Mouse (Mus musculus) liver, postnatal 0 days (tissue): ENCODE data around the gene Olfr819. TPM values are rescaled to one million over a fixed set of nuclear protein-coding genes. Genes with fewer than 3 reads are reported as not detected.

Source experiments
- ATAC-seq: fragments of 200-750 bp; cut with Nextera tagmentation; 2 replicates; pipeline ENCODE4 v1.8.0; 2017; ENCODE audit warnings: mild to moderate bottlenecking, moderate library complexity
- DNase-seq: peaks from one replicate; pipeline ENCODE4 v3.0.0-alpha.2; 2016
- H3K27ac ChIP-seq: fragments of 300-500 bp; sonication (generic); 2 replicates; pipeline ENCODE4 v1.5.1; 2014; ENCODE audit warnings: antibody characterized with exemption, moderate library complexity, mild to moderate bottlenecking, low read depth
- H3K27me3 ChIP-seq: fragments of 300-500 bp; sonication (generic); 2 replicates; pipeline ENCODE4 v1.6.1; 2014; ENCODE audit warnings: low read length, control low read depth, mixed read lengths; ENCODE audit not compliant: insufficient read depth
- H3K36me3 ChIP-seq: fragments of 300-500 bp; sonication (generic); replicated peaks from 2 replicates; pipeline ENCODE4 v1.6.1; 2014; ENCODE audit warnings: mild to moderate bottlenecking, control low read depth, low read length, moderate library complexity, mixed read lengths; ENCODE audit not compliant: insufficient read depth
- H3K4me1 ChIP-seq: fragments of 300-500 bp; sonication (generic); 2 replicates; pipeline ENCODE4 v1.6.1; 2014; ENCODE audit warnings: antibody characterized with exemption, mild to moderate bottlenecking, control low read depth; ENCODE audit not compliant: insufficient read depth
- H3K4me2 ChIP-seq: fragments of 300-500 bp; sonication (generic); 2 replicates; pipeline ENCODE4 v1.6.1; 2014; ENCODE audit warnings: low read depth, mild to moderate bottlenecking, low read length, moderate library complexity, mixed read lengths
- H3K4me3 ChIP-seq: fragments of 300-500 bp; sonication (generic); 2 replicates; pipeline ENCODE4 v1.5.1; 2014; ENCODE audit warnings: low read depth, low read length
- H3K9ac ChIP-seq: fragments of 300-500 bp; sonication (generic); replicated peaks from 2 replicates; pipeline ENCODE4 v1.6.1; 2014; ENCODE audit warnings: mild to moderate bottlenecking, moderate library complexity
- H3K9me3 ChIP-seq: fragments of 300-500 bp; sonication (generic); 2 replicates; pipeline ENCODE4 v1.6.1; 2016; ENCODE audit warnings: mild to moderate bottlenecking, control low read depth, low read length, mixed read lengths
- CTCF ChIP-seq: sonication (generic); IDR thresholded peaks from 2 replicates; pipeline ENCODE4 v1.5.1; 2016; ENCODE audit warnings: antibody characterized with exemption, low read depth
- EP300 ChIP-seq: IDR thresholded peaks from 2 replicates; pipeline ENCODE4 v1.6.1; 2016; ENCODE audit warnings: antibody characterized with exemption, low read depth, mild to moderate bottlenecking
- WGBS: fragments of 180-500 bp; shearing (Covaris S2); extraction: QIAGEN DNeasy Blood & Tissue Kit; methylation state at CpG from one replicate; pipeline ENCODE4 v1.1.7; 2014; ENCODE audit not compliant: insufficient replicate concordance; 5-methylcytosine and 5-hydroxymethylcytosine counted together
- polyA plus RNA-seq: library from polyadenylated mRNA; unstranded; fragments of >200 nt; fragmentation: Nextera tagmentation; extraction: Ambion mirVana; gene quantifications from 2 replicates; pipeline ENCODE4 v1.2.1, GENCODE M21; 2015

Gene Olfr819
- polyA plus RNA-seq, 1 experiment from 2014 or later: not detected

DNA sequence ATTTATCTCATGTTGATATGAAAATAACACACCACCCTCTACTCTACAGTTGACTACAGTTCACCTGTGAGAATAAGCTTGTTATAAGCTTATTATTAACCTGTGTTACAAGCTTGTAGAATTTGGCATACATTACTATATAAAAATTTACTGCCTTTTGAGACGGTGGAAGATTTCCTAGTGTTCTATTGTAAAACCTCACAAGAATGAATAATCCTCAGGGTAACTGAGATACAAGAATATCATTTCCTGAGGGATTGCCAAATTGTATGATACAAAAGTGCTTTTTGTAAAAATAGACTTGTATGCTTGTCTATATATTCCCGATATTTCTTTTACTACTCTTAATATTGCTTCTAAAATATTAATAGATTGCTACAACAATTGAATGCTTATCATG, 18.1 kb downstream of the Olfr819 start, which contains the start of gene Olfr818:
TSS of gene Olfr818 (minus strand) at position 101 of the 400 bp plus-strand sequence.
- Histone ChIP-seq H3K4me2 (no peak within 1 kb of the TSS), H3K9me3 (no peaks in the 10 kb centered on the region), H3K4me1 (no peaks in the 10 kb centered on the region), H3K4me3 (no peak within 1 kb of the TSS), H3K9ac (no peak within 1 kb of the TSS), H3K27ac (no peak within 1 kb of the TSS), H3K27me3 (no peaks in the 10 kb centered on the region), H3K36me3 (no peaks in the 10 kb centered on the region)
- DNase-seq (no peak), ATAC-seq (no peak)
- TF ChIP-seq CTCF (no peak), EP300 (no peak)
- 80% methylated on average over 2 of the region's 2 CpGs for WGBS

DNA sequence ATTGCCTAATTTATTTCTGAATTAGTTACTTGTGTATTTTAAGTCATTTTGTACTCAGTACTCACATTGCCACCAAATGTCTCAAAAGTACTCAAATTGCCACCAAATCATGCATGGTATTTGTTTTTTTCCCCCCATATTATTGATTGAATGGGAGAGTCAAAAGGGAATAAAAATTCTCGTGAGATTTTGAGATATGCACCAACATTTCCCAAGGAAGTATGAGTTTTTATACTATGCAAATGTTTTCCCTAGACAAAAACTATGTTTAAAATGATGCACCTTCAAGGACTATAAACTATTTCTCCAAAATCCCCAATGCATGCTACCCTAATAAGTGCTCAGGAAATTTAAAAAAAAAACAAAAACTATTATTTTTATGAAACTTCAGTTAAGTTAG, 51.6 kb downstream of the Olfr819 start, which contains the start of gene Olfr816:
TSS of gene Olfr816 (minus strand) at position 101 of the 400 bp plus-strand sequence.
- no peak for TF ChIP-seq CTCF
- TF ChIP-seq EP300: no peak
- Histone ChIP-seq H3K4me3 (no peak within 1 kb of the TSS), H3K36me3 (no peaks in the 10 kb centered on the region), H3K27me3 (no peaks in the 10 kb centered on the region), H3K9me3 (no peaks in the 10 kb centered on the region), H3K9ac (no peak within 1 kb of the TSS), H3K4me1 (no peaks in the 10 kb centered on the region), H3K27ac (no peak within 1 kb of the TSS), H3K4me2 (no peak within 1 kb of the TSS)
- 36% methylated on average over 1 of the region's 1 CpGs for WGBS
- ATAC-seq (no peak), DNase-seq (no peak)

Other genes starting within 250 kb of the Olfr819 start
- gene Olfr805, start 237.9 kb downstream of the Olfr819 start, polyA plus RNA-seq: not detected in 2 replicates
- gene Olfr806, start 225.3 kb downstream of the Olfr819 start, polyA plus RNA-seq: not detected in 2 replicates
- not detected in 2 replicates for gene Olfr807, start 209.5 kb downstream of the Olfr819 start, polyA plus RNA-seq
- not detected in 2 replicates for gene Olfr808, start 201.8 kb downstream of the Olfr819 start, polyA plus RNA-seq
- not detected in 2 replicates for gene Olfr809, start 192.6 kb downstream of the Olfr819 start, polyA plus RNA-seq
- not detected in 2 replicates for gene Olfr810, start 172.3 kb downstream of the Olfr819 start, polyA plus RNA-seq
- not detected in 2 replicates for gene Olfr811, start 162.9 kb downstream of the Olfr819 start, polyA plus RNA-seq
- gene Olfr812, start 121.2 kb downstream of the Olfr819 start, polyA plus RNA-seq: not detected in 2 replicates
- gene Olfr813, start 111.9 kb downstream of the Olfr819 start, polyA plus RNA-seq: not detected in 2 replicates
- gene Olfr814, start 87.4 kb downstream of the Olfr819 start, polyA plus RNA-seq: not detected in 2 replicates
- not detected in 2 replicates for gene Olfr815, start 61.4 kb downstream of the Olfr819 start, polyA plus RNA-seq
- not detected in 2 replicates for gene Olfr816, start 51.7 kb downstream of the Olfr819 start, polyA plus RNA-seq
- not detected in 2 replicates for gene Olfr818, start 18.2 kb downstream of the Olfr819 start, polyA plus RNA-seq
- gene Olfr247, start 8.9 kb upstream of the Olfr819 start, polyA plus RNA-seq: not detected in 2 replicates
- gene Gm10310, start 17.8 kb upstream of the Olfr819 start, polyA plus RNA-seq: not detected in 2 replicates
- gene Olfr820, start 45.4 kb upstream of the Olfr819 start, polyA plus RNA-seq: not detected in 2 replicates
- not detected in 2 replicates for gene Olfr821, start 63.1 kb upstream of the Olfr819 start, polyA plus RNA-seq
- gene Olfr822, start 103.9 kb upstream of the Olfr819 start, polyA plus RNA-seq: not detected in 2 replicates
- gene Olfr823, start 148.1 kb upstream of the Olfr819 start, polyA plus RNA-seq: not detected in 2 replicates
- gene Olfr824, start 162.7 kb upstream of the Olfr819 start, polyA plus RNA-seq: 0.02 and 0.04 TPM in 2 replicates
- gene Olfr825, start 199.5 kb upstream of the Olfr819 start, polyA plus RNA-seq: not detected in 2 replicates
- gene Olfr826, start 216.9 kb upstream of the Olfr819 start, polyA plus RNA-seq: not detected in 2 replicates
- gene Olfr827, start 247.1 kb upstream of the Olfr819 start, polyA plus RNA-seq: not detected in 2 replicates